Mouse (Mus musculus): Measurements from ENCODE around the gene Tomm20.
A peak's percentile ranks its signal among the peaks of the same experiment; 100 is the strongest.
"Not testable (repeated sequence)": the region's sequence is repeated elsewhere in the genome, so short reads cannot be mapped to it uniquely, and the experiment has no call there.

Tomm20 gene

DNA sequence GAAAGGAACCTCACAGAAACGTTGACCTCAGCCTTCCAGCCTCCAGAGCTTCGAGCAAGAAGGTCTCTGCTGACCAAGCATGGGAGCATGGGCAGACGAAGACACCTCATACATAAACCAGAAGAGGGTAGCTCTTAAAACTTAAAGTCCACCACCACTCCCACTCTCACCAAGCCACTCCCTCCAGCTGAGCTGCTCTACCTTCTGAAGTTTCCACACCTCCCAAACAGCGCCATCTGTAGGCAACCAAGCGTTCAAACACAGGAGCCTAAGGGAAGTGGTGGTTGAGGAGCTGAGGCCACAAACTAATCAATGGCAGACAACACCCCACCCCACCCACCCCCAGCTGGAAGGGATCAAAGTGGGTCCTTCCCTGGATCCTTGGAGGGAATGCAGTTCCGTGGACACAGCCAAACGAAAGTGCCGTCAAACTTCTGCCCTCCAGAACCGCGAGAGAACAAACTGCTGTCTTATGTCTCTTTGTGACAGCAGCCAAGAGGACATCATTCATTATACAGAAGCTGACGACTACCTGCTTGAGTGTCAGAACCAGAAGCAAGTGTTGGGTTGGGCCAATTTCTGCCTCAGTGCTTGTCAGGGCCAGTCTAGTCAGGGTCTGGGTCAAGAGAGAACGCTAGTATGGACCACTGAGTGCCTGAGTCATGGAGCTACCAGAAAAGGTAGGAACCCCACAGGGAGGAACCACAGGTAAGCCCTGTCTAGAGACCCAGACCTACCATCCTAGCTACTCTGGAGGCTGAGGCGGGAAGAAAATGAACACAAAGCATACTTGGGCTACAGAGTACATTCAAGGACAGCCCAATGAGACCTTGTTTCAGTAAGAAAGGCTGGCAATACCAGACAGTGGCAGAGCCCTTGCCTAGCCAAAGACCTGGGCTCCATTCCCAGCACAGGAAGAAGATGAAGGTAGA lies 59.8 kb downstream of the Tomm20 start:
- DNase-seq (ENCODE audit: low spot score in 2 of 2), result no peak

DNA sequence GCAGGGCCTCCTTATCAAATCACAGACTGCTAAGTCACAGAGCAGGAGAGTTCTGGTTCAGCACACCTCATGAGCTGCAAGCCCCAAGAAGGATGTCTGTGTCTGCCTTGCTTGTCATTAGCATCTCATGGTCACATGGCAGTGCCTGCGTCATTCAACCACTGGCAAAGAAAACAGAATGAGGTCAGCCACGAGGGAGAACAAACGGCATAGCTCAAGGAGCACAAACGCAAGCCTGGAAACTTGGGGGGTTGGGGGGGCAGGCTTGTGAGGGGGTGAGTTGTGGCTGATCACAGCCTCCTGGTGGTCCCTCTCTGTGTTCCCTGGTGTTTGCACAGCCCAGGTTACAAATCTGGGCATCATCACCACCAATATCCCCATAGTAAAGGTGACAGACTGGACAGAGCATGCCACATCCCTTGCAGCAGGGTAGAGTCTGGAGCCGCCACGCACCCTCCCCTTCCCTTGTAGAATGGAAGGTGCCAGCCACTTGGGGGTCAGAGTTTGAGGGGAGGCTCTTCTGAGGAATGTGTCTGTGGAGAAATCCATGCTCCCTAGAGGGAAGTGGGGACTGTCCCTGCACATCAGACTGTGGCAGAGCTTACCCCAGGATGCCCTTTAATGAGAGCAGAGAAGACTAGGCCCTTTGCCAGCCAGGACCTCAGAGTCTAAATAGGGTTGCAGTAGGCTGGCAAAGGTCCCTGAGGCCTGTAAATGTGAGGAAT lies 61.3 kb downstream of the Tomm20 start:
- peak; percentile 46 to 63 for DNase-seq (ENCODE audit: low spot score in 2 of 2)

- DNase-seq (ENCODE audit: low spot score in 2 of 2), result no peak
Measured at GRCm38 (mm10) chr8:126883752-126884151, 61.9 kb downstream of the Tomm20 start.

GRCm38 (mm10) chr8:126882586-126882985 lies 63.1 kb downstream of the Tomm20 start:
- not testable (repeated sequence) for DNase-seq (ENCODE audit: low spot score in 2 of 2)

- no peak for DNase-seq (ENCODE audit: low spot score in 2 of 2)
Measured at GRCm38 (mm10) chr8:126881641-126882140, 64.0 kb downstream of the Tomm20 start.
